Mouse (Mus musculus): ENCODE data around the gene Ift172. TPM values are rescaled to one million over a fixed set of nuclear protein-coding genes. Genes with fewer than 3 reads are reported as not detected.

Gene Ift172
- polyA plus RNA-seq, 2 experiments from 2014 or later, result 2.6 to 7.2 TPM

- no peak for ATAC-seq
Observed at GRCm38 (mm10) chr5:31204421-31204820, 86.5 kb downstream of the Ift172 start.

GRCm38 (mm10) chr5:31203866-31204265 lies 87.0 kb downstream of the Ift172 start:
- ATAC-seq, result no peak

Other genes with a start within 250 kb of the Ift172 start
- gene Atraid, start 242.8 kb downstream of the Ift172 start, polyA plus RNA-seq (2017; shearing (Covaris generic)), result 10 to 100 TPM; 80.2 to 81.8 TPM
- 1 to 10 TPM; 2.7 to 3.2 TPM for gene Slc5a6, start 242.2 kb downstream of the Ift172 start, polyA plus RNA-seq (2017; shearing (Covaris generic))
- 1 to 10 TPM; 5.7 to 9.7 TPM for gene Cad, start 236.3 kb downstream of the Ift172 start, polyA plus RNA-seq (2017; shearing (Covaris generic))
- under 1 TPM in 1 of 2 experiments, not detected in 1; 0.28 TPM for gene Dnajc5g, start 184.8 kb downstream of the Ift172 start, polyA plus RNA-seq (2017; shearing (Covaris generic))
- gene Slc30a3, start 182.9 kb downstream of the Ift172 start, polyA plus RNA-seq (2017; shearing (Covaris generic)), result not detected
- not detected for gene Trim54, start 174.4 kb downstream of the Ift172 start, polyA plus RNA-seq (2017; shearing (Covaris generic))
- not detected for gene Ucn, start 152.3 kb downstream of the Ift172 start, polyA plus RNA-seq (2017; shearing (Covaris generic))
- gene Mpv17, start 136.9 kb downstream of the Ift172 start, polyA plus RNA-seq (2017; shearing (Covaris generic)), result 10 to 100 TPM; 44.0 to 44.5 TPM
- gene Gm29609, start 111.2 kb downstream of the Ift172 start, polyA plus RNA-seq (2017; shearing (Covaris generic)), result 1 to 10 TPM; 1.6 to 2.3 TPM
- 10 to 100 TPM; 64.6 to 66.3 TPM for gene Gtf3c2, start 111.0 kb downstream of the Ift172 start, polyA plus RNA-seq (2017; shearing (Covaris generic))
- gene Snx17, start 97.9 kb downstream of the Ift172 start, polyA plus RNA-seq (2017; shearing (Covaris generic)), result 100 to 1,000 TPM in 1 of 2 experiments, 10 to 100 TPM in 1; 99.1 to 123 TPM
- gene Eif2b4, start 97.7 kb downstream of the Ift172 start, polyA plus RNA-seq (2017; shearing (Covaris generic)), result 10 to 100 TPM; 37.6 to 41.9 TPM
- gene Zfp513, start 88.8 kb downstream of the Ift172 start, polyA plus RNA-seq (2017; shearing (Covaris generic)), result 1 to 10 TPM; 2.4 to 4.4 TPM
- 10 to 100 TPM; 57.8 to 69.6 TPM for gene Ppm1g, start 70.4 kb downstream of the Ift172 start, polyA plus RNA-seq (2017; shearing (Covaris generic))
- gene Nrbp1, start 50.3 kb downstream of the Ift172 start, polyA plus RNA-seq (2017; shearing (Covaris generic)), result 10 to 100 TPM; 90.1 to 91.2 TPM
- gene Gm9970, start 49.9 kb downstream of the Ift172 start, polyA plus RNA-seq (2017; shearing (Covaris generic)), result not detected
- gene Krtcap3, start 39.4 kb downstream of the Ift172 start, polyA plus RNA-seq (2017; shearing (Covaris generic)), result 10 to 100 TPM; 26.6 to 35.5 TPM
- gene Fndc4, start 5.0 kb upstream of the Ift172 start, polyA plus RNA-seq (2017; shearing (Covaris generic)), result not detected
- not detected for gene Gckr, start 6.3 kb upstream of the Ift172 start, polyA plus RNA-seq (2017; shearing (Covaris generic))
- 10 to 100 TPM; 25.5 to 33.0 TPM for gene Zfp512, start 161.3 kb upstream of the Ift172 start, polyA plus RNA-seq (2017; shearing (Covaris generic))
- under 1 TPM in 1 of 2 experiments, not detected in 1; 0.26 TPM for gene 4930548H24Rik, start 194.6 kb upstream of the Ift172 start, polyA plus RNA-seq (2017; shearing (Covaris generic))
- gene Gpn1, start 203.6 kb upstream of the Ift172 start, polyA plus RNA-seq (2017; shearing (Covaris generic)), result 10 to 100 TPM; 38.6 to 47.4 TPM
- 10 to 100 TPM; 25.9 to 26.9 TPM for gene Slc4a1ap, start 235.9 kb upstream of the Ift172 start, polyA plus RNA-seq (2017; shearing (Covaris generic))
- 10 to 100 TPM; 20.1 to 23.5 TPM for gene Supt7l, start 236.7 kb upstream of the Ift172 start, polyA plus RNA-seq (2017; shearing (Covaris generic))

Measured in activated CD4-positive, CD25-positive, alpha-beta regulatory T cell, adult 4 months (primary cell).